Mouse (Mus musculus) neural tube, embryonic 14.5 days (tissue): Measurements from ENCODE around the gene Timm50. TPM values are rescaled to one million over a fixed set of nuclear protein-coding genes. Genes with fewer than 3 reads are reported as not detected.

ENCODE experiments used
- ATAC-seq: fragments of 200-750 bp; cut with Nextera tagmentation; 2 replicates; pipeline ENCODE4 v1.8.0; 2017; ENCODE audit warnings: low read depth, mild to moderate bottlenecking, moderate TSS enrichment, moderate library complexity
- H3K27ac ChIP-seq: fragments of 300-500 bp; sonication (generic); 2 replicates; pipeline ENCODE4 v1.5.1; 2014; ENCODE audit warnings: low read depth, mild to moderate bottlenecking, control low read depth, low read length, moderate library complexity, mixed read lengths
- H3K27me3 ChIP-seq: fragments of 300-500 bp; sonication (generic); 2 replicates; pipeline ENCODE4 v1.6.1; 2014; ENCODE audit warnings: low read length; ENCODE audit not compliant: control insufficient read depth, insufficient read depth
- H3K36me3 ChIP-seq: fragments of 300-500 bp; sonication (generic); 2 replicates; pipeline ENCODE4 v1.6.1; 2014; ENCODE audit warnings: low read length, mixed read lengths; ENCODE audit not compliant: control insufficient read depth, insufficient read depth
- H3K4me1 ChIP-seq: fragments of 300-500 bp; sonication (generic); 2 replicates; pipeline ENCODE4 v1.6.1; 2014; ENCODE audit warnings: low read length; ENCODE audit not compliant: control insufficient read depth, insufficient read depth
- H3K4me2 ChIP-seq: fragments of 300-500 bp; sonication (generic); 2 replicates; pipeline ENCODE4 v1.6.1; 2014; ENCODE audit warnings: mild to moderate bottlenecking, low read depth, low read length, control low read depth
- H3K4me3 ChIP-seq: fragments of 300-500 bp; sonication (generic); 2 replicates; pipeline ENCODE4 v1.5.1; 2014; ENCODE audit warnings: low read depth, low read length, control low read depth, mixed read lengths
- H3K9ac ChIP-seq: fragments of 300-500 bp; sonication (generic); replicated peaks from 2 replicates; pipeline ENCODE4 v1.6.1; 2014; ENCODE audit warnings: low read depth, mild to moderate bottlenecking, control low read depth, low read length, mixed read lengths
- H3K9me3 ChIP-seq: fragments of 300-500 bp; sonication (generic); 2 replicates; pipeline ENCODE4 v1.6.1; 2016; ENCODE audit warnings: low read length; ENCODE audit not compliant: control insufficient read depth
- WGBS: fragments of 180-500 bp; shearing (Covaris S2); extraction: QIAGEN DNeasy Blood & Tissue Kit; methylation state at CpG from one replicate; pipeline ENCODE4 v1.1.7; 2014; 5-methylcytosine and 5-hydroxymethylcytosine counted together
- polyA plus RNA-seq: library from polyadenylated mRNA; unstranded; fragments of >200 nt; fragmentation: Nextera tagmentation; extraction: Ambion mirVana; gene quantifications from 2 replicates; pipeline ENCODE4 v1.2.1, GENCODE M21; 2014

Gene Timm50
- polyA plus RNA-seq, 1 experiment from 2014 or later: 139 TPM

DNA sequence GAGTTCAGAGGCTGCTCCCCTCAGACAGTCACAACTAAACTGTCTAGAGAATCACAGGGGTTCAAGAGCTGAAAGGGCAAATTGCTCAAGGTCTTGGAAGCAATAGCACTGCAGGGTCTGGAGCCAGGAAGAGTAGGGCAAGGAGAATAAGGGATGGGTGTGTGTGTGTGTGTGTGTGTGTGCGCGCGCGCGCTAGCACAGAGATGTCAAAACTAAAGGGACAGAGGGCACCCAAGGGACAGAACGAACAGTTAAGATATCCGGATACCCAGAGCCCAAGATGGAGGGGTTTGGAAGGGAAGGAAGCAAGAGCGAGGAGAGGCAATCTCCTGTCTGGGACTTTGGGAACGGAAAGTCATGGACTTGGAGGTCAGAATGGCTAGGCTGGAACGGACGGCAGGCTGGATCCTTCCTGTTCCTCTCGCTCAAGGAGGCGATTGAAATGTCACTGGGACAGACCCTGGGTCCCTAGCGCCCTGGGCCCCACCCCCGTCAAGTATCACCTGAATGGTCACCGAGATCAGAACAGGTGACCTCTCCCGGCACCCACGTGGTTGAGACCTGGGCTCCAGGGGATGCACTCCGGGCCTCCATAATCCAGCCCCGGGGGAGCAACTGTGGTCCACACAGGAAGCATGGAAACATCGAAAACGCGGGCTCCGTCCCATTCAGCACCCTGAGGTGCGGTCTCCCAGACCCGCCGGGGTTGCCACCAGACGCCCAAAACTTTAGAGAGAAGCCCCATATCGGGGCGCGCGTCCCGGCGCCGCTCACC lies 534 bp downstream of the Timm50 start:
- H3K4me1 ChIP-seq: peaks cover 7% of the 10 kb centered on the region
- peak overlapping the region; percentile 91 for H3K4me2 ChIP-seq
- peak overlapping the region; percentile 75 for H3K27ac ChIP-seq
- H3K9ac ChIP-seq: peak overlapping the region; percentile 82
- peak; percentile 65 for ATAC-seq
- no peaks in the 10 kb centered on the region for H3K9me3 ChIP-seq
- peaks cover 48% of the 10 kb centered on the region for H3K36me3 ChIP-seq
- peak overlapping the region; percentile 91 for H3K4me3 ChIP-seq
- H3K27me3 ChIP-seq: no peaks in the 10 kb centered on the region
- 4% methylated on average over 35 of the region's 35 CpGs for WGBS

DNA sequence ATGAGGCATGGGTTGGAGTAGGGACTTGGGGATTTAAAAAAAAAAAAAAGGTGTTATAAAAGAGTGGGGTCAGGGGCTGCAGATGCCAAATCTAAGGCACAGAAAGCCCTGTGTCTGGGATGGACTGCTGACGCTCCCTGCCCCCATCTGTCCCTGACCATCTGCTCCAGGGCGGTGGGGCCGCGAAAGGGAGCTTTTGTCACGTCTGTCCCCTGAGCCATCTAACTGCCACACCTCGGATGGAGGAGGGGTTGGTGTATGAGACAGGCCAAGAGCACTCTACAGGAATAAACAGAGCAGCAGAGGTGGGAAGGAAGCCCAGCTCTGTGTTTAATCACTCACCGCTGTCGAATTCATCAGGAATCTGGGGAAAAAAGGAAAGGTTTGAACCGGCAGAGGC lies 2.1 kb downstream of the Timm50 start:
- ATAC-seq: no peak
- Histone ChIP-seq H3K4me3 (no peak overlapping the region), H3K9ac (no peak overlapping the region), H3K36me3 (peaks cover 48% of the 10 kb centered on the region), H3K9me3 (no peaks in the 10 kb centered on the region), H3K4me1 (peaks cover 7% of the 10 kb centered on the region), H3K27ac (no peak overlapping the region), H3K4me2 (no peak overlapping the region), H3K27me3 (no peaks in the 10 kb centered on the region)
- 30% methylated on average over 9 of the region's 9 CpGs for WGBS

DNA sequence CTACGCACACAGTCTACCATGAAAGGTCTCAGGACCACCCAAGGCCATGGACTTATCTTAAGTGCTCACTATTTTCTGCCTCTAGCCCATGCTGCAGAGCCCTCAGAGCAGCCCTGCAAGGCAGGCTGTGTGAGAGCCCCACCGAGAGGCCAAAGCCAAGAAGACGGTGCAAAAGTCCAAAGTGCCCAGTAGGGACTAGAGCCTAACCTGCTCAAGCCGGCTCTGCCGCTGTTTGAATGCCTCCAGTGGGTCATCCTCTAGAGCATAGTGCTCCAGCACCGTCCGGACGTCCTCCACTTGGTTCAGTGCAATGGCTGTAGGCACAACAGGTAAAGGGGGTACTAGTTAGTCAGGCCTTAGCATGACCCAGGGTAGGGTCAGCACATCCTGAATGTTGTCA lies 5.7 kb downstream of the Timm50 start:
- no peak overlapping the region for H3K9ac ChIP-seq
- H3K4me2 ChIP-seq: no peak overlapping the region
- peaks cover 44% of the 10 kb centered on the region for H3K36me3 ChIP-seq
- 93% methylated on average over 8 of the region's 8 CpGs for WGBS
- H3K4me1 ChIP-seq: peaks cover 9% of the 10 kb centered on the region
- no peaks in the 10 kb centered on the region for H3K27me3 ChIP-seq
- no peaks in the 10 kb centered on the region for H3K9me3 ChIP-seq
- ATAC-seq: no peak
- H3K4me3 ChIP-seq: no peak overlapping the region
- H3K27ac ChIP-seq: no peak overlapping the region

DNA sequence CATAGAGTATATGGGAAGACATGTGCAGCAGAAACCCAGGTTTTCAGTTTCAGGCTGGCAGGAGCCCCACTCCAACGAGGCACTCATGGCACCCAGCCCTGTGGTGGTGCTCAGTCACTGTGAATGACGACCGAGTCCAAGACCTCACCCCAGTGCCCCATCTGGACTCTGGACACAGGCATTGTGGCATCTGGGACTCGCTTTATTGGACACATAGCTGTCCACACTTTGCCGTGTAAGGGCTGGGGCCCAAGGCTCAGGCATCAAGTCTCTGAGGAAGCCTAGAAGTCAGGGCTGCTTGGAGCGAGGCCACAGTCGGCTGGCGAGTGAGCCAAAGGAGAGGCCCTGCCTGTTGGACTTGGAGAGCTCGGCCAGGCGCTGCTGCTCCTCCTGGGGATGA lies 6.2 kb downstream of the Timm50 start:
- H3K36me3 ChIP-seq: peaks cover 44% of the 10 kb centered on the region
- no peaks in the 10 kb centered on the region for H3K9me3 ChIP-seq
- H3K27ac ChIP-seq: no peak overlapping the region
- ATAC-seq: no peak
- H3K4me2 ChIP-seq: no peak overlapping the region
- no peak overlapping the region for H3K9ac ChIP-seq
- peaks cover 3% of the 10 kb centered on the region; the same call in 1 of the 2 replicates for H3K4me1 ChIP-seq
- 86% methylated on average over 10 of the region's 10 CpGs for WGBS
- no peaks in the 10 kb centered on the region for H3K27me3 ChIP-seq
- H3K4me3 ChIP-seq: no peak overlapping the region

DNA sequence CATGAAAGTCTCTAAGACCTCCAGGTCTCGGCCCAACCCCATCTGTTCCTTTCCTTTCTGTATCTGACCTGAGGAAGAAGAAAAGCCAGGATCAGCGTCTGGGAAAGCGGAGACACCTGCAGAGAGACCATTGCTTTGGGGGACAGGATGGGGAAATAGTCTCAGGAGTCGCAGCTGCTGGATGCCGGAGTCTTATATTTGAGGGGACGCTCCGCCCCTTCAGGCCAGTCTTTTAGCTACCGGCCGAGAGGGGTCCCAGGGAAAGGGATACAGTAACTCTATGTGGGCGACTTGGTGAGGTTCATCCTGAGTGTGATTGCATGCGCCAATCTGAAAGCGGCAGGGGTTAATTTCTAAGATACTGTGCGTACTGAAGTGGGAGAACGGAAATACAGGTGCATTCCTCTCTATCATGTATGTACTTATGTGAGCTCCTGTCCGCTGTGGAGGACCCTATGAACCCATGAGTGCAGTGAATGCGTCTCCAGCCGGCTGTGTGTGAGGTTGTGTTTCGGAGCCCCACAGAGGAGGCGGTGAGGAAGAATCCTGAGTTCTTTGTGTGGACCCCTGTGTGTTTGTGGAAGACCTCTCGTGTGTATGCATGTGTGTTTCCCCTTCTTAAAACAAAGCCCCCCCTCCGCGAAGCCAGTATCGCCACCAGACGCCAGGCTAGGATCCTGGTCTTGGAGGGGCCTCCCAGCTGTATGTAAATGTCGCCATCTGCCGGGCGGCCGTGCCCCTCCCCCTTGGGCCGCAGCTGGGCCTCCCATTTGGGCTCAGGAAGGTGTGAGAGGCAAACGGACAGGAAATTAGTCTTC lies 10.0 kb downstream of the Timm50 start, which contains the start of gene Dll3:
Gene Dll3 (minus strand): TSS at position 623 of the 818 bp plus-strand sequence.
- ATAC-seq: peak; percentile 74
- Histone ChIP-seq H3K36me3 (peaks cover 20% of the 10 kb centered on the region), H3K9ac (peak within 1 kb of the TSS; percentile 68), H3K27me3 (no peaks in the 10 kb centered on the region), H3K4me2 (peak within 1 kb of the TSS; percentile 64), H3K9me3 (no peaks in the 10 kb centered on the region), H3K27ac (peak within 1 kb of the TSS; percentile 56; the same call in 1 of the 2 replicates), H3K4me3 (peak within 1 kb of the TSS; percentile 33), H3K4me1 (0 out of 2 replicates have a peak, but pooled peaks cover 3% of the 10 kb centered on the region)
- under 1% methylated on average over 30 of the region's 30 CpGs for WGBS

DNA sequence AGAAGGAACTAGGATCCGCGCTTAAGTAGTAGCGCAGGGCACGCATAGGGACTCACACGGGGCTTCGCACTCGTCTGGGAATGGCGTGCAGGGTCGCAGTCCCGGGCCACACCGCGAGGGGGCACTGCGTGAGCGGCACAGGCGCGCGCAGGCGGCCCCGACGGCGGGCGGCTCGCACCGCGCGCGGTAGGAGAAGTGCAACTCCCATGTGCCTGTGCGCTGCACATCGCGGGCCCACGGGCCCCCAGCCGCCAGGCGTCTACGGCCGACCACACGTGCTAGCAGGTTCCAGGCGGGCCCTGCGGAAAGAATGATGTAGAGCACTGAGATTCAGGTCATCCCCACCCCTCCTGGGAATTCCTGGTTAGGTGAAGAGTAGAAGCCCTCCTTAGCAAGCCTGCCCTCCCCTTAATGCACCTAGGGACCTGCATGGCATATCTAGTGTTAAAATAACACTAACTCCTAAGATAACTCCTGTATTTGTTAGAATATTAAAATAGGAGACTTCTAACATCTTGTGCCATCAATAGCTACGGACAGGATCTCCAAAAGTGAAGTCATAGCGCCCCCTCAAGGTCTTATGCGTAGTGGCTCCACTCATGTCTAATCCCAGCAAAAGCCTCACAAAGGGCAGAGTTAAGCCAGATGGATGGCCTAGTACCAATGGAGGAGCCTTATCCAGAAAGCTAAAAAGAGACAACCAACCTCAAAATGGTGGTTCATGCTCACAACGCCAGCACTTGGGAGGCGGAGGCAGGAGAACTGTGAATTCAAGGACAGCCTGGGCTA lies 12.8 kb downstream of the Timm50 start:
- WGBS: 14% methylated on average over 43 of the region's 43 CpGs
- no peak overlapping the region for H3K27ac ChIP-seq

DNA sequence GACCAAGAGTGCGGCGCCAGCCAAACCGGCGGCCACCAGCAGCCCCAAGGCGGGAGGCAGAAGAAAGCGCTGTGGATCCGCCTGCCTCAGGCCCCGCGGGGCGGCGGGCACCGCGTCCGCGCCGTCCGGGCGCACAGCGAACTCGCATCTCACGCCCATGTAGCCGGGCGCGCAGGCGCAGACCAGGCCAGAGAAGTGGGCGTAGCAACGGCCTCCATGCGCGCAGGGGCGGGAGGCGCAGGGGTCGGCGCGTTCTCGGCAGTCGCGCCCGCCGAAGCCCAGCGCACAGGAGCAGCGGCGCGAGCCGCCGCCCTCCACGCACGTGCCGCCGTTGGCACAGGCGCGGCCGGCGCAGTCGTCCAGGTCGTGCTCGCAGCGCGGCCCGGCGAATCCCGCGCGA lies 17.4 kb downstream of the Timm50 start:
- ATAC-seq: peak; percentile 73
- Histone ChIP-seq H3K27ac (no peak overlapping the region), H3K4me2 (peak overlapping the region; percentile 70), H3K36me3 (no peaks in the 10 kb centered on the region), H3K9me3 (no peaks in the 10 kb centered on the region), H3K9ac (peak overlapping the region; percentile 61), H3K4me1 (peaks cover 5% of the 10 kb centered on the region; the same call in 1 of the 2 replicates), H3K27me3 (peaks cover 4% of the 10 kb centered on the region; the same call in 1 of the 2 replicates), H3K4me3 (peak overlapping the region; percentile 45)
- WGBS: 2% methylated on average over 47 of the region's 63 CpGs

More for the DNA sequence above, 12.8 kb downstream of the Timm50 start:
- peak overlapping the region; percentile 35 for H3K4me2 ChIP-seq
- H3K27me3 ChIP-seq: 0 out of 2 replicates have a peak, but pooled peaks cover 2% of the 10 kb centered on the region
- ATAC-seq: 0 out of 2 replicates have a peak, but pooled peaks have one; percentile 3
- no peak overlapping the region for H3K4me3 ChIP-seq
- H3K9me3 ChIP-seq: no peaks in the 10 kb centered on the region
- peak overlapping the region; percentile 21 for H3K9ac ChIP-seq
- H3K4me1 ChIP-seq: 0 out of 2 replicates have a peak, but pooled peaks cover 3% of the 10 kb centered on the region
- no peaks in the 10 kb centered on the region for H3K36me3 ChIP-seq
